Mouse (Mus musculus): ENCODE results near the gene Scnn1g.

Scnn1g gene

GRCm38 (mm10) chr7:121778553-121778952, 44.3 kb downstream of the Scnn1g start:
- DNase-seq (ENCODE audit: low read depth): no peak

GRCm38 (mm10) chr7:121778980-121779379, 44.7 kb downstream of the Scnn1g start:
- no peak for DNase-seq (ENCODE audit: low read depth)

GRCm38 (mm10) chr7:121779409-121779808, 45.1 kb downstream of the Scnn1g start:
- DNase-seq (ENCODE audit: low read depth): no peak

DNA sequence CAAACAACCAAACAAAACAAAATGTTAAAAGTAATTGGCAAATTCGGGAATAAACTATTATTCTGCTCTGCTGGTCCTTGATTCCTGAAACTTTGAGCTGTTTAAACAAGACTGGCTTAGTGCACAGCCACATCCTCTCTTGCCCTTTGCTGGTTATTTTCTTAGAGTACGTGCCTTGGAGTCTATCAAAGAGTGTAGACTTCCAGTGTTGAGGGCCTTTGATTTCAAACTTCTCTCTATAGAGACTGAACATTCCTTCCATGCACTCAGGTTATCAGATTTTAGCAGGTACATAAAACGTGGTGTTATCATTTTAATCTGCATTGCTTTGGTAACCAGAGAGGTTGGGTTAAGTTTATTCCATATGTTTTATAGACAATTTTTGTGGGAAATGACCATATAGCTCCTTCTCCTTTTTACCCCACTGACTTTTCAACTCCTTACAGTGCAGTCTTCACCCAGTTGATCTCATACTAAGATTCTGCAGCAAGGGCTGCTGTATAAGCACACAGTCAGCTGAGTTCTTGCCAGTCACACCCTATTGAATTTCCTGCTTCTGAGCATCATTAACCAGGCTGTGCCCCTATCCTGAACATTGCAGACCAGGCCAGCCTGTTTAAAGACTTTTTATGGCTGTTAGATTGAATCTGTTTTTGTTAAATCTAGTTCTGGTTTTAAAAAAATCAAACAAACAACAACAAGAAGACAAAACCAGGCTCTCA, 48.1 kb downstream of the Scnn1g start:
- no peak for DNase-seq (ENCODE audit: low read depth)

DNA sequence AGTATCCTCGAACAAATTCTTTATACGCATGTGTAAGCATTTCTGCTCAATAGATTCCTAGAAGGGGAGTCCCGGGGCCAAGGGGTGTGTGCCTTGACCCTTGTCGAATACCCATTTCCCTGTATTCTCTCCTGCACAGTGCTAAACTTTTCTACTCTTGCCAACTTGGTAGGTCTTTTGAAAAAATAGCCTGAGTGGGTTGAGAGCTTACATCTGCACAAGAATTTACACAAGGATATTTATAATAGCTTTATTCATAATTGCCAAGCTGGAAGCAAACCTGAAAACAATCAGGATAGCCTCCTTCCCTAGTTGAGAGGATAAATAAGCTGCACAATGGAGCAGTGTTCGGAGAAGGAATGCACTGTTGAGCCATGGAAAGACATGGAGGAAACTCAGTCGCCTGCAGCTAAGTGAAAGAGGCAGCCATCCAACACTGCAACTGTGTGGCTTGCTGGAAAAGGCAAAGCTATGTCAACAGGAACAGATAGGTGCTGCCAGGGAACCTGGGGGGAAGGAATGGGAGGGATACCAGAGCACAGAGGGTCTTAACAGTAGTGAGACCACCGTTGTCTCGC, 51.5 kb downstream of the Scnn1g start:
- DNase-seq (ENCODE audit: low read depth): no peak

- no peak for DNase-seq (ENCODE audit: low read depth)
Measured at GRCm38 (mm10) chr7:121797781-121798180, 63.5 kb downstream of the Scnn1g start.

DNA sequence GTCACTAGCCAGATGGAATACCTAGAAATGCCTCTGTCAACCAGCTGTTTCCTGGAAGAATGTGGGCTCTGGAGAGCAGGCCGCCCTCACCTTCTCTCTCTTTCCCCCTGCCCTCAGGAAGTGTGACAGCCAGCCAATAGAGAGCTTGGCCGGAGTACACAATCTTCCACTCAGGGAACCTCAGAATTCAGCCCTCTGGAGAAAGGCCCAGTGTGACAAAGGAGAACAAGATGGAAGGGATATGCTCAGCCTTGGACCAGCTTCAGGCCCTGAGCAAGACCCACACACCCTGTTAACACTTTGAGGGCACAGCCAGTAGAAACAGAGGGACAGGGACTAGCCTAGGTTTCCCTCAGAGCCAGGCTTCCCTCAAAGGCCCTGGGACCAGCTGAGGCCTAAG, 68.2 kb downstream of the Scnn1g start:
- no peak for DNase-seq (ENCODE audit: low read depth)

GRCm38 (mm10) chr7:121803011-121803410, 68.7 kb downstream of the Scnn1g start:
- no peak for DNase-seq (ENCODE audit: low read depth)

DNA sequence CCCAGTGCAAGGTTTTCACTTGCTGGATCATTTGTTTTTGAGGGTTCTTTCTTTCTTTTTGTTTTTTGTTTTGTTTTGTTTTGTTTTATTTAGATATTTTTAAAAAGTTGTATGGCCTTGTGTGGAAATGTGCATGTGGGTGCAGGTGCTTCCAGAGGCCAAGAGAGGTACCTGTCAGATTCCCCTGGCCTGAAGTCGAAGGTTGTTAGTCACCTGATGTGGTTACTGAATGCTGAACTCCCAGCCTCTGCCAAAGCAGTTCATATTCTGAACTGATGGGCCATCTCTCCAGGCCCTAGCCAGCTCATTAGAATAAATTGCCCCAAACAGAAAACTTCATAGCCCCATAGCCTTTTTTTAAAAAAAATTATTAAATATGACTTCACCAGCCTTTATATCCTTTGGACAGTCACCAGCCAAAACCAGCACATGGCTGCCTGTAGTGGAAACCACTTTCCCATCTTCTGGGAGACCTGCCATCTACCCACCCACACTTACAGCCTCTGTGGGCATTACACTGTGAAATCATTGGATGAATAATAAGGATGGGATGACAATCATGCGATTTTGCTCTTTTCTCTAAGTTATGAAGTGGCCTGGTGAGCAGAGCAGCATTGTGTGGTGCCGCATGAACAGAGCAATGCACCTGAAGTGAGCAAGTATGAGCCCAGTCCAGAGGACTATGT, 71.7 kb downstream of the Scnn1g start:
- no peak for DNase-seq (ENCODE audit: low read depth)

DNA sequence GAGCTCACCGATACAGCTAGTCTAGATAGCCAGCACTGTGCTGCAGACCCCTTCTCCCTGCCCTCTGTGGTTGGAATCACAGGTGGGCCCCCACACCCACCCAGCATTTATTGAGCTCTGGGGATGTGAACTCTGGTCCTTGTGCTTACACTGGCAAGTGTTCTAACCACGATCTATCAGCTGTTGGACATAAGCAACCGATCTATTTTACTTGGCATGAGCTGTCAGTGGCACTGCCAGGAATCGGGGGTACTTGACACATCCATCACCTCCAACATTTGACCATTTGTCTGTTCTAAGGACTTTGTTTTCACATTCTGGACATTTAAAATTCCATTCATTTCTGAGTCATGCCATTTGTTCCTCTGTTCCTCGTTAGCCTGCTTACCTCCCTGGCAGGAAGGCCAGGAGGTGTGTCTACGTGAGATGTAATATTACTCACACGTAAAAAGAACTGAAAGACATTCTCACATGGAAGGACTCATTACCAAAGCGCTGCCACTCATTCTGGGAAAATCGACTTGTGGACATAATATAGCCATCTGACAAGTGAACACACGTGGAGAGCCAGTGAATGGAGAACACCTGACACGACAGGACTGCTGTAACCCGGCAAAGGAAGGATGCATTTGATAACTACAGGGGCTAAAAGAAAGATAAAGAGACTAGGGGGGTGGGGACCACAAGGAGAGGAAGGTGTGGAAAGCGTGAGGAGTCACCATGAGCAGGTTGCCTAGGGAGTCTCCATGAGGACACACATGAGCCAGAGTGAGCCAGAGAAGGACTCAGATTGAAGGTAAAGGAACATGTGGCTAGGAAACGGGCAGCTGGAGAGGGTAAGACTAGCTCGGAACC, 73.7 kb downstream of the Scnn1g start:
- DNase-seq (ENCODE audit: low read depth): no peak
